Comparison of ENCODE assay signal across 8 mouse cellular contexts in genomic region chr13:21710031-21710711, GRCm38 (mm10). TPM values are rescaled to one million over a fixed set of nuclear protein-coding genes. Genes with fewer than 3 reads are reported as not detected.
DNase-seq lines count a peak whose midpoint lies in the region; ATAC-seq lines count a peak whose summit lies in the region.

No protein-coding gene starts in this region.

- under 1% methylated on average over 32 of the region's 32 CpGs for WGBS in forebrain, embryonic 10.5 days
- WGBS in heart, embryonic 15.5 days = under 1% methylated on average over 32 of the region's 32 CpGs
- WGBS in liver, embryonic 12.5 days (ENCODE audit: insufficient replicate concordance) = under 1% methylated on average over 32 of the region's 32 CpGs

- DNase-seq in c-Kit-positive CD71-negative TER-119-negative erythroid progenitor cells, embryonic 14.5 days (ENCODE audit: low read depth) = peak; percentile 78
- peak; percentile 87 for DNase-seq in forebrain, embryonic 10.5 days (ENCODE audit: extremely low spot score, low spot score)
- DNase-seq in kidney, postnatal 14 days = peak; percentile 89
- DNase-seq in naive thymus-derived CD4-positive, alpha-beta T cell, adult 2 months (ENCODE audit: low read depth) = peak; percentile 94
- DNase-seq in splenic B cell, adult 2 months (ENCODE audit: low read depth, low spot score) = peak; percentile 91

- H3K4me1 ChIP-seq in forebrain, embryonic 10.5 days = peaks cover 10% of the 10 kb centered on the region
- H3K4me1 ChIP-seq in heart, embryonic 15.5 days (replicated peaks) = peaks cover 4% of the 10 kb centered on the region
- peaks cover 19% of the 10 kb centered on the region for H3K4me1 ChIP-seq in liver, embryonic 12.5 days

- no peaks in the 10 kb centered on the region for H3K27me3 ChIP-seq in forebrain, embryonic 10.5 days (ENCODE audit: poor library complexity, severe bottlenecking)
- H3K27me3 ChIP-seq in heart, embryonic 15.5 days = no peaks in the 10 kb centered on the region
- no peaks in the 10 kb centered on the region for H3K27me3 ChIP-seq in liver, embryonic 12.5 days (replicated peaks)
- no peaks in the 10 kb centered on the region for H3K27me3 ChIP-seq in splenic B cell, adult 2 months (ENCODE audit: control insufficient read depth, insufficient read depth, low read length, poor library complexity, severe bottlenecking)

- H3K9me3 ChIP-seq in forebrain, embryonic 10.5 days = no peaks in the 10 kb centered on the region
- H3K9me3 ChIP-seq in heart, embryonic 15.5 days (replicated peaks) = no peaks in the 10 kb centered on the region
- no peaks in the 10 kb centered on the region for H3K9me3 ChIP-seq in liver, embryonic 12.5 days (replicated peaks)

- H3K4me2 ChIP-seq in heart, embryonic 15.5 days = peak overlapping the region; percentile 65
- peak overlapping the region; percentile 85 for H3K4me2 ChIP-seq in liver, embryonic 12.5 days

- peak overlapping the region; percentile 88 for H3K27ac ChIP-seq in forebrain, embryonic 10.5 days
- peak overlapping the region; percentile 89 for H3K27ac ChIP-seq in heart, embryonic 15.5 days
- peak overlapping the region; percentile 81 for H3K27ac ChIP-seq in liver, embryonic 12.5 days

- no peaks in the 10 kb centered on the region for H3K36me3 ChIP-seq in forebrain, embryonic 10.5 days (replicated peaks)
- H3K36me3 ChIP-seq in heart, embryonic 15.5 days = no peaks in the 10 kb centered on the region
- H3K36me3 ChIP-seq in liver, embryonic 12.5 days = no peaks in the 10 kb centered on the region
- no peaks in the 10 kb centered on the region for H3K36me3 ChIP-seq in splenic B cell, adult 2 months (ENCODE audit: control insufficient read depth, insufficient read depth, low read length, poor library complexity, severe bottlenecking)

- ATAC-seq in CD4-positive, CD25-positive, alpha-beta regulatory T cell, adult 4 months = peak; percentile 75
- peak; percentile 72; the same call in 1 of the 2 replicates for ATAC-seq in heart, embryonic 15.5 days (replicated peaks; ENCODE audit: insufficient number of reproducible peaks, insufficient read depth, low FRiP score, low read depth)
- ATAC-seq in liver, embryonic 12.5 days = peak; percentile 72

- H3K4me3 ChIP-seq in forebrain, embryonic 10.5 days = peak overlapping the region; percentile 69
- peak overlapping the region; percentile 82 for H3K4me3 ChIP-seq in heart, embryonic 15.5 days
- H3K4me3 ChIP-seq in liver, embryonic 12.5 days = peak overlapping the region; percentile 72

- H3K9ac ChIP-seq in heart, embryonic 15.5 days = peak overlapping the region; percentile 69
- H3K9ac ChIP-seq in liver, embryonic 12.5 days = peak overlapping the region; percentile 75

RNA-seq across cellular contexts. Expression of gene Hist1h2bl, which starts 5.8 kb away (rescaled TPM):
- not detected for polyA plus RNA-seq in CD4-positive, CD25-positive, alpha-beta regulatory T cell, adult 4 months (2017; shearing (Covaris generic))
- polyA plus RNA-seq in forebrain, embryonic 10.5 days (2016; fragmentation: Nextera tagmentation; extraction: Ambion mirVana) = 1.5 and 2.0 TPM in 2 replicates
- polyA plus RNA-seq in heart, embryonic 15.5 days (2015; fragmentation: Nextera tagmentation; extraction: Ambion mirVana) = 0.47 and 1.3 TPM in 2 replicates
- polyA plus RNA-seq in liver, embryonic 12.5 days (2016; fragmentation: Nextera tagmentation; extraction: Ambion mirVana) = 1.5 and 1.7 TPM in 2 replicates

RNA-seq across cellular contexts. Expression of gene Hist1h2ai, which starts 6.1 kb away (rescaled TPM):
- polyA plus RNA-seq in CD4-positive, CD25-positive, alpha-beta regulatory T cell, adult 4 months (2017; shearing (Covaris generic)) = 10 to 100 TPM in 1 of 2 experiments, not detected in 1; 41.5 TPM
- polyA plus RNA-seq in forebrain, embryonic 10.5 days (2016; fragmentation: Nextera tagmentation; extraction: Ambion mirVana) = 11.9 and 12.0 TPM in 2 replicates
- 9.9 and 11.4 TPM in 2 replicates for polyA plus RNA-seq in heart, embryonic 15.5 days (2015; fragmentation: Nextera tagmentation; extraction: Ambion mirVana)
- polyA plus RNA-seq in liver, embryonic 12.5 days (2016; fragmentation: Nextera tagmentation; extraction: Ambion mirVana) = 13.8 and 17.6 TPM in 2 replicates

RNA-seq across cellular contexts. Expression of gene Hist1h3h, which starts 7.3 kb away (rescaled TPM):
- 1 to 10 TPM; 2.1 to 2.5 TPM for polyA plus RNA-seq in CD4-positive, CD25-positive, alpha-beta regulatory T cell, adult 4 months (2017; shearing (Covaris generic))
- 9.4 and 11.1 TPM in 2 replicates for polyA plus RNA-seq in forebrain, embryonic 10.5 days (2016; fragmentation: Nextera tagmentation; extraction: Ambion mirVana)
- polyA plus RNA-seq in heart, embryonic 15.5 days (2015; fragmentation: Nextera tagmentation; extraction: Ambion mirVana) = 1.5 and 5.4 TPM in 2 replicates
- 8.3 and 14.2 TPM in 2 replicates for polyA plus RNA-seq in liver, embryonic 12.5 days (2016; fragmentation: Nextera tagmentation; extraction: Ambion mirVana)

RNA-seq across cellular contexts. Expression of gene Hist1h2bm, which starts 11.7 kb away (rescaled TPM):
- 1 to 10 TPM; 1.8 to 2.5 TPM for polyA plus RNA-seq in CD4-positive, CD25-positive, alpha-beta regulatory T cell, adult 4 months (2017; shearing (Covaris generic))
- polyA plus RNA-seq in forebrain, embryonic 10.5 days (2016; fragmentation: Nextera tagmentation; extraction: Ambion mirVana) = 5.3 and 5.6 TPM in 2 replicates
- polyA plus RNA-seq in heart, embryonic 15.5 days (2015; fragmentation: Nextera tagmentation; extraction: Ambion mirVana) = 1.3 and 2.3 TPM in 2 replicates
- polyA plus RNA-seq in liver, embryonic 12.5 days (2016; fragmentation: Nextera tagmentation; extraction: Ambion mirVana) = 6.4 and 6.5 TPM in 2 replicates

RNA-seq across cellular contexts. Expression of gene Olfr1359, which starts 12.3 kb away (rescaled TPM):
- polyA plus RNA-seq in CD4-positive, CD25-positive, alpha-beta regulatory T cell, adult 4 months (2017; shearing (Covaris generic)) = not detected
- not detected in 2 replicates for polyA plus RNA-seq in forebrain, embryonic 10.5 days (2016; fragmentation: Nextera tagmentation; extraction: Ambion mirVana)
- not detected in 2 replicates for polyA plus RNA-seq in heart, embryonic 15.5 days (2015; fragmentation: Nextera tagmentation; extraction: Ambion mirVana)
- not detected in 2 replicates for polyA plus RNA-seq in liver, embryonic 12.5 days (2016; fragmentation: Nextera tagmentation; extraction: Ambion mirVana)

Comparison
In these comparisons a context has a peak if more than half of its experiments do, and no peak if none do; other contexts are left out.
1. Peak in every context shown above with its lines: DNase-seq, ATAC-seq, H3K4me3 ChIP-seq and H3K27ac ChIP-seq.